ENCODE assay signal across 8 mouse cellular contexts in the genomic region with DNA sequence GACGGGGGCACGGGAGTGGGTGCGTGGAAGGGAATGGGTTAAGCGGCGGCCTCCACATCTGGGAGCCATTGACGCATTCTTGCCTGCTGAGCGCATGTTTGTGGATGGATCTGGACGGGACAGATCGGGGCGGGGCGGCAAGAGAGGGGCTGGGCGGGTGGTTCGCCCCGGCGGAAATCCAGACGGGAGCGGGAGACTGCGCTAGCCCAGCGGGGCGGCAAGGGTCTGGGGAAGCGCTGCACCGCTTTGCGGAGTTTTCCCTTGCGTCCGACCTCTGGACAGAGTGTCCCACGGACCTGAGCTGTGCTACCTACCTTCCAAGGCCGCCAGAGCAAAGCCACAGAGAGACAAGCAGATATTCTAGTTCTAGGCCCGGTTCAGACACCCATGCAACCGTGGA. TPM values are rescaled to one million over a fixed set of nuclear protein-coding genes. Genes with fewer than 3 reads are reported as not detected.
DNase-seq lines count a peak whose midpoint lies in the region; ATAC-seq lines count a peak whose summit lies in the region.

No protein-coding gene starts in this region.

- no peaks in the 10 kb centered on the region for H3K36me3 ChIP-seq in hindbrain, embryonic 14.5 days (replicated peaks; ENCODE audit: control insufficient read depth, insufficient read depth)
- 0 out of 2 replicates have a peak, but pooled peaks cover 2% of the 10 kb centered on the region for H3K36me3 ChIP-seq in liver, embryonic 11.5 days (ENCODE audit: control insufficient read depth, insufficient read depth, low read length)
- no peaks in the 10 kb centered on the region for H3K36me3 ChIP-seq in neural tube, embryonic 11.5 days (ENCODE audit: control insufficient read depth, insufficient read depth, low read length)

- peak overlapping the region; percentile 47; the same call in 1 of the 2 replicates for H3K4me3 ChIP-seq in hindbrain, embryonic 14.5 days (replicated peaks; ENCODE audit: low read length)
- H3K4me3 ChIP-seq in liver, embryonic 11.5 days (ENCODE audit: low read depth, low read length), result peak overlapping the region; percentile 72
- H3K4me3 ChIP-seq in neural tube, embryonic 11.5 days (ENCODE audit: low read depth, low read length), result peak overlapping the region; percentile 57

- H3K9me3 ChIP-seq in hindbrain, embryonic 14.5 days (ENCODE audit: control insufficient read depth, low read length), result no peaks in the 10 kb centered on the region
- no peaks in the 10 kb centered on the region for H3K9me3 ChIP-seq in liver, embryonic 11.5 days (ENCODE audit: control insufficient read depth, low read length)
- no peaks in the 10 kb centered on the region for H3K9me3 ChIP-seq in neural tube, embryonic 11.5 days (ENCODE audit: control insufficient read depth, low read length)

- WGBS in hindbrain, embryonic 14.5 days, result 3% methylated on average over 29 of the region's 29 CpGs
- WGBS in liver, embryonic 11.5 days, result 2% methylated on average over 29 of the region's 29 CpGs
- WGBS in neural tube, embryonic 11.5 days, result 3% methylated on average over 29 of the region's 29 CpGs

- peak; percentile 92 for DNase-seq in 3T3-L1 (ENCODE audit: low read depth, low spot score)
- peak; percentile 86 for DNase-seq in ZHBTc4 (ENCODE audit: low read depth, low spot score)
- DNase-seq in gastrocnemius, adult 18-20 months (ENCODE audit: low spot score), result peak; percentile 78
- no peak for DNase-seq in hindbrain, embryonic 14.5 days (ENCODE audit: low spot score)
- DNase-seq in liver, embryonic 11.5 days (ENCODE audit: low spot score), result no peak
- peak; percentile 77 for DNase-seq in neural tube, embryonic 11.5 days (ENCODE audit: low spot score)
- no peak for DNase-seq in spleen, postnatal 14 days (ENCODE audit: low spot score in 2 of 2)

- no peaks in the 10 kb centered on the region for H3K27me3 ChIP-seq in hindbrain, embryonic 14.5 days (ENCODE audit: control insufficient read depth, insufficient read depth, low read length)
- peaks cover 55% of the 10 kb centered on the region for H3K27me3 ChIP-seq in liver, embryonic 11.5 days (replicated peaks; ENCODE audit: control insufficient read depth, insufficient read depth, low read length)
- no peaks in the 10 kb centered on the region for H3K27me3 ChIP-seq in neural tube, embryonic 11.5 days (ENCODE audit: control insufficient read depth, insufficient read depth, low read length)

- ATAC-seq in hindbrain, embryonic 14.5 days (ENCODE audit: low FRiP score), result no peak
- ATAC-seq in liver, embryonic 11.5 days (replicated peaks; ENCODE audit: low FRiP score), result no peak
- ATAC-seq in neural tube, embryonic 11.5 days (ENCODE audit: insufficient read depth, low FRiP score, low TSS enrichment), result no peak
- ATAC-seq in megakaryocyte-erythroid progenitor cell, adult 5-6 weeks (replicated peaks; ENCODE audit: low FRiP score, low TSS enrichment, poor library complexity, severe bottlenecking), result no peak

- H3K27ac ChIP-seq in hindbrain, embryonic 14.5 days, result no peak overlapping the region
- H3K27ac ChIP-seq in liver, embryonic 11.5 days (ENCODE audit: low read depth, low read length), result peak overlapping the region; percentile 52
- peak overlapping the region; percentile 54; the same call in 1 of the 2 replicates for H3K27ac ChIP-seq in neural tube, embryonic 11.5 days (ENCODE audit: low read depth, low read length)

- H3K4me2 ChIP-seq in hindbrain, embryonic 14.5 days (replicated peaks), result peak overlapping the region; percentile 83
- H3K4me2 ChIP-seq in liver, embryonic 11.5 days, result peak overlapping the region; percentile 97
- peak overlapping the region; percentile 71 for H3K4me2 ChIP-seq in neural tube, embryonic 11.5 days (ENCODE audit: low read depth)

- H3K4me1 ChIP-seq in hindbrain, embryonic 14.5 days (replicated peaks; ENCODE audit: control insufficient read depth, insufficient read depth, low read length), result peaks cover 65% of the 10 kb centered on the region
- peaks cover 71% of the 10 kb centered on the region for H3K4me1 ChIP-seq in liver, embryonic 11.5 days (replicated peaks; ENCODE audit: control insufficient read depth, insufficient read depth, low read length)
- H3K4me1 ChIP-seq in neural tube, embryonic 11.5 days (ENCODE audit: control insufficient read depth, insufficient read depth, low read length), result peaks cover 68% of the 10 kb centered on the region

- H3K9ac ChIP-seq in hindbrain, embryonic 14.5 days, result peak overlapping the region; percentile 59; the same call in 1 of the 2 replicates
- peak overlapping the region; percentile 74 for H3K9ac ChIP-seq in liver, embryonic 11.5 days (ENCODE audit: low read depth, low read length)
- H3K9ac ChIP-seq in neural tube, embryonic 11.5 days (ENCODE audit: low read length), result peak overlapping the region; percentile 45

RNA-seq across cellular contexts. Expression of gene Rara, which starts 8.6 kb away (rescaled TPM):
- 10 to 100 TPM; 12.9 to 13.2 TPM for total RNA-seq in gastrocnemius, adult 18-20 months (2021)
- 18.4 and 18.7 TPM in 2 replicates for polyA plus RNA-seq in hindbrain, embryonic 14.5 days (2014; fragmentation: Nextera tagmentation; extraction: Ambion mirVana)
- polyA plus RNA-seq in liver, embryonic 11.5 days (2014; fragmentation: Nextera tagmentation; extraction: Ambion mirVana), result 18.6 and 20.1 TPM in 2 replicates
- 73.2 and 75.1 TPM in 2 replicates for polyA plus RNA-seq in neural tube, embryonic 11.5 days (2014; fragmentation: Nextera tagmentation; extraction: Ambion mirVana)
- total RNA-seq in megakaryocyte-erythroid progenitor cell, adult 5-6 weeks (2014; fragmentation: Nextera tagmentation), result 7.8 and 15.9 TPM in 2 replicates
- 2.2 and 3.0 TPM in 2 replicates for total RNA-seq in megakaryocyte-erythroid progenitor cell, adult 5-6 weeks (2017)

RNA-seq across cellular contexts. Expression of gene Cdc6, which starts 28.6 kb away (rescaled TPM):
- under 1 TPM; 0.09 to 0.26 TPM for total RNA-seq in gastrocnemius, adult 18-20 months (2021)
- polyA plus RNA-seq in hindbrain, embryonic 14.5 days (2014; fragmentation: Nextera tagmentation; extraction: Ambion mirVana), result 4.3 and 5.2 TPM in 2 replicates
- 96.3 and 114 TPM in 2 replicates for polyA plus RNA-seq in liver, embryonic 11.5 days (2014; fragmentation: Nextera tagmentation; extraction: Ambion mirVana)
- 41.6 and 44.4 TPM in 2 replicates for polyA plus RNA-seq in neural tube, embryonic 11.5 days (2014; fragmentation: Nextera tagmentation; extraction: Ambion mirVana)
- 85.0 and 101 TPM in 2 replicates for total RNA-seq in megakaryocyte-erythroid progenitor cell, adult 5-6 weeks (2014; fragmentation: Nextera tagmentation)
- 67.8 and 78.7 TPM in 2 replicates for total RNA-seq in megakaryocyte-erythroid progenitor cell, adult 5-6 weeks (2017)

RNA-seq across cellular contexts. Expression of gene Gjd3, which starts 46.6 kb away (rescaled TPM):
- total RNA-seq in gastrocnemius, adult 18-20 months (2021), result not detected
- 0.60 and 1.4 TPM in 2 replicates for polyA plus RNA-seq in hindbrain, embryonic 14.5 days (2014; fragmentation: Nextera tagmentation; extraction: Ambion mirVana)
- 0.21 and 0.22 TPM in 2 replicates for polyA plus RNA-seq in liver, embryonic 11.5 days (2014; fragmentation: Nextera tagmentation; extraction: Ambion mirVana)
- 0.57 TPM in 1 of 2 replicates, not detected in the other for polyA plus RNA-seq in neural tube, embryonic 11.5 days (2014; fragmentation: Nextera tagmentation; extraction: Ambion mirVana)
- not detected in 2 replicates for total RNA-seq in megakaryocyte-erythroid progenitor cell, adult 5-6 weeks (2014; fragmentation: Nextera tagmentation)
- not detected in 2 replicates for total RNA-seq in megakaryocyte-erythroid progenitor cell, adult 5-6 weeks (2017)

Comparison
In these comparisons a context has a peak if more than half of its experiments do, and no peak if none do; other contexts are left out.
1. DNase-seq: peak in 3T3-L1 (single experiment), ZHBTc4 (single experiment), gastrocnemius, adult 18-20 months (single experiment) and neural tube, embryonic 11.5 days (single experiment); none in hindbrain, embryonic 14.5 days (single experiment), liver, embryonic 11.5 days (single experiment) and spleen, postnatal 14 days (0 of 2).
2. Peak in every context shown above with its lines, with median percentiles within 50 percentile points of each other: H3K4me2 ChIP-seq, H3K4me3 ChIP-seq and H3K9ac ChIP-seq.